Mouse (Mus musculus) megakaryocyte, embryonic 14.5 days (primary cell): ENCODE data around the gene Syt2.

Experiments used
- FLI1 ChIP-seq: IDR thresholded peaks from 2 replicates; pipeline ENCODE4 v1.6.1; 2012; ENCODE audit warnings: low read length, inconsistent platforms, mixed read lengths
- GATA1 ChIP-seq: IDR thresholded peaks from 3 replicates; pipeline ENCODE4 v1.6.1; 2012; ENCODE audit warnings: mixed read lengths, low read length, inconsistent platforms, borderline replicate concordance

DNA sequence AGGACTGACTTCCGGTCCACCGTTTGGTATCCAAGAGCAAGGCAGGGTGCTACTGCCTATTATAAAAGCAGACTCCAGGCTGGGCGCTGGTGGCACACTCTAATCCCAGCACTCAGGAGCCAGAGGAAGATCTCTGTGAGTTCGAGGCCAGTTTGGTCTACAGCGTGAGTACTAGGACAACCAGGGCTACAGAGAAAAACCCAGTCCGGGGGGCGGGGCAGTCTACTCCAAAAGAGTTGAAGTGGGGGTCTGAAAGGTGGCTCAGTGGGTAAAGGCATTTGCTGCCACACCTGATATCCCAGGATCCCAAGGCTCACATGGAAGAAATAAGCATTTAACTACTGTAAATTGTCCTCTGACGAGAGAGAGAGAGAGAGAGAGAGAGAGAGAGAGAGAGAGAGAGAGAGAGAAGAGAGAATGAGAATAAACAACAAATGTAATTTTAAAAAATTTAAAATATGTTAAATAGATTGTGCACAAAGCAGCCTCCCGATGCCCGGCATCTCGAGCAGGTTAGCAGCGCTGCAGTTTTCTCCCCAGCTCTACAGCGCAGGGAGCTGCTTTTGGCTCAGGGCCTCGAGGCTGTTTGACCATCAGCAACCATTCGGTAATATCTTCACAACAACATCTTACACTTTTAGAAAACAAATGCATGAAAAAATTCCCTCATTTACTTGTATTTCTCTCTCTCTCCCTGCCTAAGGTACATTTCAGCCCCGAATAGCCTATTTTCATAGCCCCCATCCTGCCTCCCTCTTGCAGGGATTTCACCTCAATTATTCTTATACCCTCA lies 873 bp upstream of the Syt2 start:
- TF ChIP-seq GATA1: no peak
- no peak for TF ChIP-seq FLI1
